Mouse (Mus musculus): ENCODE results near the gene Mrfap1. TPM values are rescaled to one million over a fixed set of nuclear protein-coding genes. Genes with fewer than 3 reads are reported as not detected.
A peak's percentile ranks its signal among the peaks of the same experiment; 100 is the strongest.

Mrfap1 gene
- polyA plus RNA-seq, 1 experiment = 202 TPM

DNA sequence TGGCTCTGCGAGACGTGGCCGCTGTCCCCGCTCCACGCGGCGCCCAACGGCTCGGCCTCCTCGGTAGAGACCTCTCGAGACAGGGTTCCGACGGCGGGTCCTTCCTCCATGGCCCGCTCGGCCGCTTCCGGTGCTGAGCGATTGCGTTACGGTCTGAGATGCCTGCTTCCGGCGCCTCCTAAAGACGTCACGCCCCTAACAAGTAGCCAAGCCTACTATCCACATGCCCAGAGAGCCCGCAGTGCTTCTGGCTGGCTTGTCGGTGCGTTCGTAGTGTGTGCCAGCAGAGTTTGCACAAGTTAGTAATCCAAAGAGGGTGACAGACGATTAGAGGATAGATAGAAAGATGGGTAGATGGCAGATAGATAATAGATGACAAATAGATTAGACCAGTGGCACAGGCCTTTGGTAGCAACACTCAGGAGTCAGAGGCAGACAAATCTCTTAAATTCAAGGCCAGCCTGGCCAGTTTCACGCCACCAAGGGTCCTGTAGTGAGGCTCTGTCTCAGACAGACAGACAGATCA, 48.0 kb downstream of the Mrfap1 start, which contains the start of gene Bloc1s4:
Gene Bloc1s4, minus strand, starts transcription at position 115 of the 526 bp plus-strand sequence.
- peak; percentile 98 for DNase-seq (ENCODE audit: low read depth)
- TF ChIP-seq CTCF (IDR thresholded peaks at IDR 0.05; ENCODE audit: borderline replicate concordance, extremely low read depth, insufficient read depth, insufficient read length) (no peak), POLR2A (IDR thresholded peaks at IDR 0.05; ENCODE audit: borderline replicate concordance, extremely low read depth, insufficient read depth, insufficient read length, poor library complexity, severe bottlenecking) (peak; percentile 80; the same call in 1 of the 2 replicates)

DNA sequence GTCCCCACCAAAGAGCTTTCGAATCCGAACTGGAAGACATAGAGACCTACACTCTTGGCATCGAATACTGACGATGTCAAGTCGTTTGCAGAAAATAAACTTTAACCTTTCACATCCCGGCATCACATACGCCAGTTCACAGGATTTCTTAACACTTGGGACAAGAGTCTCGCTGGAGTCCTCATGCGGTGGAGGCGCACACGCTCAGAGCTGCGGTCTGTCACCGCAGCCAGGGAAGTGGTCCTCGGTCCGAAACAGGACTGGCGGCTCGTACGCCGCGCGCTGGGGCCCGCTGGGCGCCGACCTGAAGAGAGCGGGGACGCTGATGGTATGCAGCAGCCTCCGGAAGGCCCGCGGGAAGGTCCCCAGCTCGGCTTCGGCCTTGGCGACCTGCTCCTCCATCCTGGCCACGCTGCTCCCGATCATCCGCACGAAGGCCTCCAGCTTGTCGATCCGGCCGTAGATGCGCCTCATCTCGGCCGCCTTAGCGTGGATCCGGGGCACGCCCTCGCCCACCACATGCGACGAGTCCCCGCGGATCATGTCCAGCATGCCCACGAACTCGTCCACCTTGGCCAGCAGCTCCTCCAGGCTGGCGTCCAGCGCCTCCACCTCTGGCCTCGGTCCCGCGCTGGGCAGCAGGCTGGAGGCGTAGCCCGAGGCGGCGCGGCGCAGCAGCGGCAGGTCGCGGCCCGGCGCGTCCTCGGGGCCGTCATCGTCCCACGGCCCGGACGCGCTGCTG, 48.6 kb downstream of the Mrfap1 start:
- no peak for TF ChIP-seq CTCF (IDR thresholded peaks at IDR 0.05; ENCODE audit: borderline replicate concordance, extremely low read depth, insufficient read depth, insufficient read length)
- no peak for TF ChIP-seq POLR2A (IDR thresholded peaks at IDR 0.05; ENCODE audit: borderline replicate concordance, extremely low read depth, insufficient read depth, insufficient read length, poor library complexity, severe bottlenecking)

DNA sequence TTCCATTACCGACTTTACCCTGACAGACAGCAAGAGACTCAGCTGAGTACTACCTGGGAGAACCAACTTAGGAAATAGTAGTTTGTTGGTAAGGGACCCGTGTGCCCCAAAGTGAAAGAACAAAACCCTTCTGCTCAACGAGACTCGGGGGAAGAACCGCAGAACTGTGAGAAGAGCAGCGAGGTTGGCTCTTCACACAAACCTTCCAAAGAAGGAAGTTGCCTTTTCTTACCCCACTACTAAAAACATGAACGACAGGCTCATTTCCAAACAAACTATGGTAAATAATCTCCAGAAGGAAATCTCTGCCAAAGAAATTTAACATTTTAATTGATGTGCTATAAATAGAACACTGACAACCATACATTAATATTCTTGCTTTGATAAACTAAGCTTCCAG, 49.5 kb downstream of the Mrfap1 start:
- no peak for TF ChIP-seq POLR2A (IDR thresholded peaks at IDR 0.05; ENCODE audit: borderline replicate concordance, extremely low read depth, insufficient read depth, insufficient read length, poor library complexity, severe bottlenecking)
- no peak for TF ChIP-seq CTCF (IDR thresholded peaks at IDR 0.05; ENCODE audit: borderline replicate concordance, extremely low read depth, insufficient read depth, insufficient read length)
- DNase-seq (ENCODE audit: low read depth) = no peak

More for the DNA sequence above, 48.6 kb downstream of the Mrfap1 start:
- no peak for DNase-seq (ENCODE audit: low read depth)

Other genes with a start within 250 kb of the Mrfap1 start
- 90.2 and 106 TPM in 2 replicates for gene Tbc1d14, start 203.5 kb downstream of the Mrfap1 start, polyA plus RNA-seq (2012; rRNA removed)
- gene D5Ertd579e, start 100.7 kb downstream of the Mrfap1 start, polyA plus RNA-seq (2012; rRNA removed) = 34.8 and 58.3 TPM in 2 replicates
- 22.9 and 34.5 TPM in 2 replicates for gene Bloc1s4, start 48.1 kb downstream of the Mrfap1 start, polyA plus RNA-seq (2012; rRNA removed)
- gene Man2b2, start 33.9 kb upstream of the Mrfap1 start, polyA plus RNA-seq (2012; rRNA removed) = 13.8 and 18.1 TPM in 2 replicates
- gene Ppp2r2c, start 71.7 kb upstream of the Mrfap1 start, polyA plus RNA-seq (2012; rRNA removed) = 49.0 and 66.7 TPM in 2 replicates
- 4.0 and 7.8 TPM in 2 replicates for gene Wfs1, start 192.4 kb upstream of the Mrfap1 start, polyA plus RNA-seq (2012; rRNA removed)

Measured in brain, embryonic 14.5 days (tissue).